14 mouse cellular contexts compared by ENCODE assay signal in genomic region chr5:24822781-24823180, GRCm38 (mm10).
"Had no signal": no experiment of that assay in that cellular context is flagged by ENCODE, and none has a peak within 500 bp of the region (broad histone marks: within the 10 kb centered on the region; RNA-seq: fewer than 3 reads in every experiment).

No protein-coding gene starts in this region.

- H3K36me3 ChIP-seq: lung, embryonic 15.5 days; neural tube, embryonic 15.5 days had no signal

- ATAC-seq: liver, postnatal 0 days had no signal

- H3K9me3 ChIP-seq: limb, embryonic 12.5 days; liver, embryonic 13.5 days; lung, embryonic 15.5 days; neural tube, embryonic 15.5 days had no signal

- H3K4me3 ChIP-seq: limb, embryonic 12.5 days; liver, embryonic 13.5 days; lung, embryonic 15.5 days; myocyte; neural tube, embryonic 15.5 days had no signal

- H3K27me3 ChIP-seq: limb, embryonic 12.5 days; liver, embryonic 13.5 days; lung, embryonic 15.5 days; neural tube, embryonic 15.5 days had no signal

- DNase-seq: kidney, postnatal 25 days; layer of hippocampus, adult 9-11 months; layer of hippocampus, postnatal 36 days; liver; liver, embryonic 13.5 days; liver, postnatal 0 days; lung, postnatal 14 days; midbrain, embryonic 14.5 days; thymus, adult 18-20 months; thymus, postnatal 14 days had no signal
